Mouse (Mus musculus) CD4-positive helper T cell, adult 2 months (primary cell): ENCODE measurements around the gene Pdpn.
A peak's percentile ranks its signal among the peaks of the same experiment; 100 is the strongest.

Source experiments
- DNase-seq: peaks from one replicate; pipeline ENCODE4 v3.0.0-alpha.2; 2012; ENCODE audit warnings: low read depth, missing footprints, low spot score

Pdpn gene

DNA sequence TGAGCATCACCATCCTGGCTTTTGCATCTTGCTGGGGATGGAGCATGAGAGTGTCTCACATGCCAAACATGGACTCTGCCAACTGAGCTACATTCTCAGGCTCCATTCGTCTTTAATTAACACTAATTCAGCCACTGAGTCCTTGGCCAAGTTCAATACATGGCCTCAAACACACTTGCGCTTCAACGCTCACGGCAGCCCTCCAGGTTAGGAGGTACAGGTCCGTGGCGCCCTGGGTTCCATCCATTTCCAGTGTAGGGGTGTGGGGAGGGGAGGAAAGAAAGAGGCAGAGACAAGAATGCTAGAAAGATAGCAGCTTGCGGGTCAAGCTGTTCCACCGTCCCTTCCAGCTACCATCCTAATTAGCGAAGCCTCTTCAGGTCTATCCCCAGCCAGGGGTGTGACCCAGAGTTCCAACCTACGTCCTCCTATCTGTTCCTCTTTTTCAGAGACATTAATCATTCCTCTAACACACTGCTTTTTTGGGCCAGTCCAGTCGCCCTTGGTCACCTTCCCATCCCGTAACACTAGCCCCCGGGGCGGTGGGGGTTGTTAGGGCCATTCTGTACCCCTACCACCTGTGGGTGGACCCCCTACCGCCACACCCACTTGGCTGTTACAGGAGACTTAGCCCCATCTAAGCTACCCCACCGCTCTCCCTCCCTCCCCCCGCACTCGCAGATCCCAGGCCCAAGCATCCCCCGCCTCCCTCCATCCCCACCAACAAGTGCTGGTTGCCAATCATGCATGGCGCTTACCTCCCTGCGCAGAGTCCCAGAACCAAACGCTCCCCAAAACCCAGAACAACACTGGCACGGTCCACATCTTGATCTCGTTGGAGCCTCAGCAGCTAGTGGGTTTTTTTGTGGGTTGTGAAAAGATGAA lies 691 bp downstream of the Pdpn start:
- DNase-seq, result no peak

GRCm38 (mm10) chr4:143297016-143297556 lies 2.3 kb downstream of the Pdpn start:
- DNase-seq, result no peak

- no peak for DNase-seq
Observed at GRCm38 (mm10) chr4:143296153-143296552, 3.2 kb downstream of the Pdpn start.

- no peak for DNase-seq
Observed at GRCm38 (mm10) chr4:143294324-143294723, 5.0 kb downstream of the Pdpn start.

DNA sequence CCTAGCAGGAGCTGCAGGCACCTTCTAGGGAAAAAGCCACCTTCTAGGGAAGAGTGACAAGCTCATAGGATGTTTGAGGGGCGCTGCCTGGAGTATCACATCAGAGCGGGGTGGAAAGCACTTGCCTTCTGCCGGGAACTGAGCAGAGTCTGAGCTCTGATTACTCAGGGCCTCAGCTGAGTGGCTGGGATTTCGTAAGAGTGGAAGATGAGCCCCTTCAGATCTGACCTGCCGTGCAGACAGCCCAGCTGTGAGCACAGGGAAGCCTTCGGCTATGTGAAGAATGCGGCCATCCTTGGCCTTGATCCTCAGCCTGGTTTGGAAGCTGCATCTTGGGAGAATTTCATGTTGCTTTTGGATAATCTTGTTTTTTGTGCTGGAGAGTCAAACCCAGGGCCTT lies 10.5 kb downstream of the Pdpn start:
- no peak for DNase-seq

- DNase-seq, result no peak
Observed at GRCm38 (mm10) chr4:143288473-143288872, 10.9 kb downstream of the Pdpn start.

- DNase-seq, result no peak
Observed at GRCm38 (mm10) chr4:143287065-143287464, 12.3 kb downstream of the Pdpn start.

DNA sequence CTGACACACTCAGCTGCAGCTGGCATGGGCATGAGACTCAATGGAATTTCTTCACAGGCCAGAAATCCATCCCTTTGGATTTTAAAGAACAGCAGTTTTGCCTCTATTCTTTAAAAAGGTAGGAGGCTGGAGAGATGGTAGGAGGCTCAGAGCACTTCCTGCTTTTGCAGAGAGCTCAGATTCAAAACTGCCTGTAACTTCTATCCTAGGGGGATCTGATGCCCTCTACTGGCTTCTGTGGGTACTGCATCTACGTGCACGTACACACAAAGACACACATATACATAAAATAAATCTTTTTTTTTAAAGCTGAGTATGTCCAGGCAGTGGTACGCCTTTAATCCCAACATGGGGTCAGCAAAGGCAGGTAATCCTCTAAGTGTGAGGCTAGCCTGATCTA lies 19.2 kb downstream of the Pdpn start:
- DNase-seq, result no peak

GRCm38 (mm10) chr4:143279661-143280060 lies 19.7 kb downstream of the Pdpn start:
- DNase-seq, result no peak

DNA sequence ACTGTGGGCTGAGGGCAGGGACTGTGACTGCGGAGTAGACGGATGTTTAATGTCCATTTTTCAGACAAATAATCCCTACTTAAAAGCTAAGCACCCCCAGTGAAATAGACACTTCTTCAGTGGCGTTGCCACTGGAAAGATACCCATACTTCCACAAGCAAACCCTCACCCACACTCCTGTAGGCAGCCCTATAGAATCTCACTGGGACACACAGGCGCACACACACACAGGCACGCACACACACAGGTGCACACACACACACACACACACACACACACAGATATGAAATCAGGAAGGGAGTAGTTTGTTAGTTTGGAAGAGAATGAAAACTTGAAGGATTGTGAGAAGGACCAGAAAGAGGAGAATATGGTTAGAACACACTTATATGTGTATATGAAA lies 20.3 kb downstream of the Pdpn start:
- no peak for DNase-seq

- no peak for DNase-seq
Observed at GRCm38 (mm10) chr4:143278429-143278871, 20.9 kb downstream of the Pdpn start.

DNA sequence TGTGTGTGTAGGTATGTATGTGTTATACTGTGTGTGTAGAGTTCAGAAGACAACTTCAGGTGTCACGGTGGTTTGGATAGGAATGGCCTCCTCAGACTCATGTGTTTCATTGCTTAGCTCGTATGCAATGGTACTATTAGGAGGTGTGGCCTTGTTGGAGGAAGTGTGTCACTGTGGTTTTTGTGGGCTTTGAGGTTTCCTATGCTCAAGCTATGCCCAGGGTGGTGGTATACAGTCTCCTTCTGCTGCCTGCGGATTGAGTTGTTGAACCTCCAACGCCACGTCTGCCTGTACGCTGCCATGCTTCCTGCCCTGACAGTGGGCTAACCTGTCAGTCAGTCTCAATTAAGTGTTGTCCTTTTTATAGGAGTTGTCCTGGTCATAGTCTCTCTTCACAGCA lies 22.0 kb downstream of the Pdpn start:
- no peak for DNase-seq

DNA sequence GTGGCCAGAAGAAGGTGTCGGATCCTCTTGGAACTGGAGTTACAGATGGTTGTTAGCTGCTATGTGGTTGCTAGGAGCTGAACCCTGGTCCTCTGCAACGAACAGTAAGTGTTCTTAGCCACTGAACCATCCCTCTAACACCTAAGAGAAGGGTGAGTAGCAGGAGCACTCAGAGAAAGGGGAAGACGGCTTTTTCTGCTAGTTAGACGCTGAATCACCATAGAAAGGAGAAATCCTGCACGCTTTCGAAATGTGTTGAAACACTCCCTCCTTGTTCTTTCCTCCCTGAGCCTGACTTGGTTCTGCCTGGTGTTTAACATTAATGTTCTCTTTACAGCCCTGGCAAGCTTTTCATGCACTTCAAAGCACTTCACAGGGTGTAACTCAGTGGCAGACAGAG lies 27.8 kb downstream of the Pdpn start:
- no peak for DNase-seq

GRCm38 (mm10) chr4:143270903-143271302 lies 28.5 kb downstream of the Pdpn start:
- no peak for DNase-seq

- DNase-seq, result no peak
Observed at GRCm38 (mm10) chr4:143262696-143263095, 36.7 kb downstream of the Pdpn start.

GRCm38 (mm10) chr4:143259718-143260349 lies 39.5 kb downstream of the Pdpn start:
- DNase-seq, result no peak

GRCm38 (mm10) chr4:143258517-143258916 lies 40.8 kb downstream of the Pdpn start:
- peak; percentile 24 for DNase-seq

- DNase-seq, result no peak
Observed at GRCm38 (mm10) chr4:143257971-143258370, 41.4 kb downstream of the Pdpn start.

GRCm38 (mm10) chr4:143255541-143255940 lies 43.8 kb downstream of the Pdpn start:
- DNase-seq, result no peak

DNA sequence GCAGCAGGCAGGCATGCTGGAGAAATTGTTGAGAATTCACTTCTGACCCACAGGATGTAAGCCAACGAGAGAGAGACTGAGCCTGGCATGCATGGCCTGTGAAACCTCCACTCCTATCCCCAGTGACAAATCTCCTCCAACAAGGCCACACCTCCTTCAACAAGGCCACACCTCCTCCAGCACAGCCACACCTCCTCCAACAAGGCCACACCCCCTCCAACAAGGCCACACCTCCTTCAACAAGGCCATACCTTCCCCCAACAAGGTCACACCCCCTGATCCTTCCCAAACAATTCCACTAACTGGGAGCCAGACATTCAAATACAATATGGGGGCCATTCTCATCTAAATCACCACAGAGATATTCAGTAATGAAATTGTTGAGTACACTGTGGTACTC lies 46.0 kb downstream of the Pdpn start:
- DNase-seq, result no peak

GRCm38 (mm10) chr4:143248050-143248449 lies 51.3 kb downstream of the Pdpn start:
- peak; percentile 40 for DNase-seq

DNA sequence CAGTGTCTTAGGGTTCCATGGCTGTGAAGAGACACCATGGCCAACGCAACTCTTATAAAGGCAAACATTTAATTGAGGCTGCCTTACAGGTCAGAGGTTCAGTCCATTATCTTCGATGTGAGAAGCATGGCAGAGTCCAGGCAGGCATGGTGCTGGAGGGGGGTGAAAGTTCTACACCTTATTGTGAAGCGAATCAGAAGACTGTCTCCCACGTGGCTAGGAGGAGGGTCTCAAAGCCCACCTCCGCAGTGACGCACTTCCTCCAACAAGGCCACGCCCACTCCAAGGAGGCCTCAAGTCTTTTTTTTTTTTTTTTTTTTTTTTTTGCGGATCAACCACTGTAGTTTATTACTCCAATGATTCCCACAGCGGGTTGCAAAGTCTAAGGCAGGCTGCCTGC lies 58.1 kb downstream of the Pdpn start:
- DNase-seq, result no peak
